Mouse (Mus musculus): Measurements from ENCODE around the gene Tubb3. TPM values are rescaled to one million over a fixed set of nuclear protein-coding genes. Genes with fewer than 3 reads are reported as not detected.

Gene Tubb3
- polyA plus RNA-seq, 1 experiment from 2014 or later, result 0.20 TPM

DNA sequence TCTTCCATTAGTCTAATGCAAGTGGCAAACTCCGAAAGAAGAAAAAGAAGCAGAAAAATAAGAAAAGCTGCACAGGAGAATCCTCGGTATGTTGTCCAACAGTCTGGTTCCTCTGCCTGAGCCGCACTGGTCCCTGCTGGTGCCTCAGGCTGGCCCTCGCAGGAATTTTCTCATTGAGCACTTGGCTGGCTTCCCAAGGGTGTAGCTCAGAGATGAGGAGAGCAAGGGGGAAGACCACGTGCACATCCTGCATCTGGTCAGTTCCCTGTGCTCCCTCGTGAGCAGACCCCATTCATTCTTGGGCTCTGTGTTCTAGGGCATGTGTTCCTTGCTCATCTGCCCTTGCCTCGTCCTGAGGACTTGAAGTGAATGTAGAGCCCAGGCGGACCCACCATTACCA, 28.7 kb upstream of the Tubb3 start:
- Histone ChIP-seq H3K4me1 (ENCODE audit: insufficient read depth) (no peaks in the 10 kb centered on the region), H3K27ac (ENCODE audit: low read depth) (no peak overlapping the region), H3K27me3 (ENCODE audit: insufficient read depth, low read length) (no peaks in the 10 kb centered on the region), H3K4me3 (ENCODE audit: low read depth, low read length) (no peak overlapping the region), H3K9me3 (ENCODE audit: low read length) (no peaks in the 10 kb centered on the region), H3K9ac (replicated peaks) (no peak overlapping the region), H3K4me2 (ENCODE audit: low read depth, low read length) (no peak overlapping the region), H3K36me3 (replicated peaks; ENCODE audit: insufficient read depth, low read length) (peaks cover 54% of the 10 kb centered on the region)
- ATAC-seq, result no peak
- WGBS (ENCODE audit: insufficient replicate concordance), result 77% methylated on average over 8 of the region's 8 CpGs
- DNase-seq, result no peak
- TF ChIP-seq CTCF (IDR thresholded peaks at IDR 0.05; ENCODE audit: low read depth), result no peak
- TF ChIP-seq EP300 (IDR thresholded peaks at IDR 0.05; ENCODE audit: low read depth), result no peak

DNA sequence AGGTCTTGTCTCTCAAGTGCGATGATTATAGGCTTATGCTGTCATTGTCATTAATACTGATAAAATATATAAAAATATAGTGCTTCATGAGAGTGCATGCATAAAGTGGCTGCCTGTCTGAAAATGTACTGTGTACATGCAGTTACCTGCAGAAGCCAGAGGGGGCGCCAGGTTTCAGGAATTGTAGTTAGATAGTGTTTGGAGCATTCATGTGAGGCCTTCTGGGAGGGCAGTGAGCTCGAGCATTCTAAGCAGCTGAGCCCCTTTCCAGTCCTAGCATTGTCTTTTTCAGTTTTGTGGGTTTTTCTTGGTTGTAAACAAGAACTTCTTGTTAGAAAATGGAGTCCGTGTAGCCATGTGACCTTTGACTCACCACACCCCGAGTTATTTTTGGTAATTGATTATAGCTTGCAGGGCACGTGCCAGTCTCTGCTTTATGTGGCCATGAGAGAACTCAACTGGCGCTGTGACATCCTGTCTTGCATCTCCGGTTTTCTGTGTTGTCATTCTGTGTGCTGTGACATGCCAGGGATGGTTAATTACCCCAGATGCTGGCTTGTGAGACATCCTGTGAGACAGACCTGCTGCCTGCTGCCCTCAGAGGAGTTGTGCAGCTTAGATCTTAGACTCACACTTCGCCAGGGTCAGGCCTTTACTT, 26.2 kb upstream of the Tubb3 start:
- Histone ChIP-seq H3K27me3 (ENCODE audit: insufficient read depth, low read length) (no peaks in the 10 kb centered on the region), H3K4me3 (ENCODE audit: low read depth, low read length) (no peak overlapping the region), H3K4me1 (ENCODE audit: insufficient read depth) (no peaks in the 10 kb centered on the region), H3K36me3 (replicated peaks; ENCODE audit: insufficient read depth, low read length) (peaks cover 77% of the 10 kb centered on the region), H3K4me2 (ENCODE audit: low read depth, low read length) (no peak overlapping the region), H3K9ac (replicated peaks) (no peak overlapping the region), H3K27ac (ENCODE audit: low read depth) (no peak overlapping the region), H3K9me3 (ENCODE audit: low read length) (no peaks in the 10 kb centered on the region)
- DNase-seq, result peak; percentile 54
- no peak for ATAC-seq
- 66% methylated on average over 9 of the region's 9 CpGs for WGBS (ENCODE audit: insufficient replicate concordance)
- TF ChIP-seq CTCF (IDR thresholded peaks at IDR 0.05; ENCODE audit: low read depth), result peak; percentile 79
- no peak for TF ChIP-seq EP300 (IDR thresholded peaks at IDR 0.05; ENCODE audit: low read depth)

DNA sequence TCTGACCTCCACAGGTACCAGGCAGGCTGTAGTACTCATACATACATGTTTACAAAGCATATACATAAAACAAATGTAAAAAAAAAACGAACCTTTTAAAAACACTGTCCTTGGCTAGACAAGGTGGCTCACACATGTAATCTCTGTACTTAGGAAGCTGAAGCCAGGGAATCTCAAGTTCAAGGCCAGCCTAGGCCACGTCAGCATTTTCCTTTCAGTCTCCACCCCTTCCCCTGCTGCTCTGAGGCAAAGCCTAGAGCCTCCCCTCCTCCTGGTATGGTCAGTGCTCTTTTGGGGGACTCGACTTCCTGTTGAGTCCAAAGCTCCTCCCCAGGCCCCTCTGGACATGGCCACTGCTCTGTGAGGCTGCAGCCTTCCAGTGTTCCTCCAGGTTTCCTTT, 24.2 kb upstream of the Tubb3 start:
- 70% methylated on average over 3 of the region's 3 CpGs for WGBS (ENCODE audit: insufficient replicate concordance)
- H3K9ac ChIP-seq (replicated peaks), result no peak overlapping the region
- DNase-seq (no peak), ATAC-seq (no peak)
- H3K27me3 ChIP-seq (ENCODE audit: insufficient read depth, low read length), result no peaks in the 10 kb centered on the region
- H3K27ac ChIP-seq (ENCODE audit: low read depth), result no peak overlapping the region
- H3K4me3 ChIP-seq (ENCODE audit: low read depth, low read length), result no peak overlapping the region
- no peak overlapping the region for H3K4me2 ChIP-seq (ENCODE audit: low read depth, low read length)
- no peaks in the 10 kb centered on the region for H3K9me3 ChIP-seq (ENCODE audit: low read length)
- TF ChIP-seq EP300 (IDR thresholded peaks at IDR 0.05; ENCODE audit: low read depth), result no peak
- no peak for TF ChIP-seq CTCF (IDR thresholded peaks at IDR 0.05; ENCODE audit: low read depth)
- H3K36me3 ChIP-seq (replicated peaks; ENCODE audit: insufficient read depth, low read length), result peaks cover 90% of the 10 kb centered on the region
- no peaks in the 10 kb centered on the region for H3K4me1 ChIP-seq (ENCODE audit: insufficient read depth)

DNA sequence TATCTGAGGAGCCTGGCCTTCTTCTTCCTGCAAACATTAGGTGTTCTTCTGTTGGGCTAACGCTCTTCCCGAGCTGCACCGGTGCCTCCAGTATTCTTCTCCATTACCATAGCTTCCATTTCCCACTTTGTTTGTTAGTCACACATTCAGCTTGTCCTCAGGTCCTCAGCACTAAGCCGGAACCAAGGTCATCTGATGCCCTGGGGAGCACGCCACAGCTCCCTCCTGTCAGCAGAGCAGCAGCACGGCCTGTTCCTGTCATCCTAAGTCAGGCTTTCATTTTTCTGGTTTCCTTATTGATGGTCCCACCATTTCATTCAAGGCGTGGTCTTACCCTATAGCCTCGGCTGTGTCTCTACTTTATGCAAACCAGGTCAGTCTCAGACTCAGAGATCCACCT, 23.4 kb upstream of the Tubb3 start:
- H3K4me1 ChIP-seq (ENCODE audit: insufficient read depth), result no peaks in the 10 kb centered on the region
- DNase-seq, result no peak

DNA sequence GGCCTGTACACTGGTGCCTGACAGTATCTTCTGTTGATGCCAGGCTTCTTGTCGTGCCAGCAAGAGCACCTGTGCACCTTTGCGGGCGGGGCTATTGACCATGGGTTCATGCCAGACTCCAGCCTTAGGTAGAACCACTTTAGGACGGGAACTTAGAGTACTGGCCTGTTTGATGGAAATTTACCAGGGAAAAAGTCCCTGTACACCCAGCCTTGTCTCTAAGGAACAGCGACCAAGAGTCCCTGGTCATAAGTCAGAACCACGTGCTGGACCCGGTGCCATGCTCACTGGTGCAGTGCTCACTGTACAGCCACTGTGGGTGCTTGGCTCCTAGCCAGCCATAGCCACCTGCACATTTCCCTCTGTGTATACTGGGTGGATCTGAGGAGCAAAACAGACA, 22.2 kb upstream of the Tubb3 start:
- Histone ChIP-seq H3K27me3 (ENCODE audit: insufficient read depth, low read length) (no peaks in the 10 kb centered on the region), H3K4me1 (ENCODE audit: insufficient read depth) (no peaks in the 10 kb centered on the region), H3K4me3 (ENCODE audit: low read depth, low read length) (no peak overlapping the region), H3K4me2 (ENCODE audit: low read depth, low read length) (no peak overlapping the region), H3K9ac (replicated peaks) (no peak overlapping the region), H3K36me3 (replicated peaks; ENCODE audit: insufficient read depth, low read length) (peaks cover 94% of the 10 kb centered on the region), H3K27ac (ENCODE audit: low read depth) (no peak overlapping the region), H3K9me3 (ENCODE audit: low read length) (no peaks in the 10 kb centered on the region)
- ATAC-seq (no peak), DNase-seq (no peak)
- no peak for TF ChIP-seq CTCF (IDR thresholded peaks at IDR 0.05; ENCODE audit: low read depth)
- no peak for TF ChIP-seq EP300 (IDR thresholded peaks at IDR 0.05; ENCODE audit: low read depth)
- 92% methylated on average over 7 of the region's 7 CpGs for WGBS (ENCODE audit: insufficient replicate concordance)

More for the DNA sequence above, 23.4 kb upstream of the Tubb3 start:
- ATAC-seq, result no peak
- peaks cover 93% of the 10 kb centered on the region for H3K36me3 ChIP-seq (replicated peaks; ENCODE audit: insufficient read depth, low read length)
- no peak overlapping the region for H3K27ac ChIP-seq (ENCODE audit: low read depth)
- 82% methylated on average over 8 of the region's 8 CpGs for WGBS (ENCODE audit: insufficient replicate concordance)
- H3K4me2 ChIP-seq (ENCODE audit: low read depth, low read length), result no peak overlapping the region
- no peak overlapping the region for H3K4me3 ChIP-seq (ENCODE audit: low read depth, low read length)
- H3K27me3 ChIP-seq (ENCODE audit: insufficient read depth, low read length), result no peaks in the 10 kb centered on the region
- H3K9ac ChIP-seq (replicated peaks), result no peak overlapping the region
- TF ChIP-seq EP300 (IDR thresholded peaks at IDR 0.05; ENCODE audit: low read depth) (no peak), CTCF (IDR thresholded peaks at IDR 0.05; ENCODE audit: low read depth) (no peak)
- no peaks in the 10 kb centered on the region for H3K9me3 ChIP-seq (ENCODE audit: low read length)

DNA sequence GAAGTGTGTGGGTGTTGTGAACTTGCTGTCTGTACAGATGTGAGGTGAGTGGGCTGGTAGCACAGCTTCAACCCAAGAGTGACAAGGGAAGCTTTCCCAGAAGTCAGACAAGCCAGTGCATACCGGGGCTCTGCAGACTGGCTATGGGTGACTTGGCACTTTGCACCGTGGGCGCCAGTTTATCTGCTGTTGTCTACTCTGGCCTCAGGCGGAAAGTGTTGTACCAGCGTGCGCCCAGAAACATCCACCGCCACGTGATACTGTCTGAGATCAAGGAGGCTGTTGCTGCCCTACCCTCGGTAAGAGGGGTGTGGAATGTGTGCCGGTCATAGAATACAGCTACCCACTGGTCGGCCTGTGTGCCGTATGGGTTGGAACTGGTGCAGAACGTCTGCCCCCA, 12.9 kb upstream of the Tubb3 start:
- Histone ChIP-seq H3K4me1 (ENCODE audit: insufficient read depth) (no peaks in the 10 kb centered on the region), H3K4me2 (ENCODE audit: low read depth, low read length) (no peak overlapping the region), H3K27ac (ENCODE audit: low read depth) (no peak overlapping the region), H3K4me3 (ENCODE audit: low read depth, low read length) (no peak overlapping the region), H3K9ac (replicated peaks) (no peak overlapping the region), H3K36me3 (replicated peaks; ENCODE audit: insufficient read depth, low read length) (peaks cover 83% of the 10 kb centered on the region), H3K27me3 (ENCODE audit: insufficient read depth, low read length) (no peaks in the 10 kb centered on the region), H3K9me3 (ENCODE audit: low read length) (no peaks in the 10 kb centered on the region)
- peak; percentile 45 for ATAC-seq
- DNase-seq, result no peak
- 70% methylated on average over 13 of the region's 13 CpGs for WGBS (ENCODE audit: insufficient replicate concordance)
- TF ChIP-seq CTCF (IDR thresholded peaks at IDR 0.05; ENCODE audit: low read depth), result no peak
